Mouse (Mus musculus) c-Kit-negative CD71-positive TER-119-positive erythroid progenitor cells, embryonic 14.5 days (primary cell): Measurements from ENCODE around the gene Cyp39a1.
A peak's percentile ranks its signal among the peaks of the same experiment; 100 is the strongest.

ENCODE experiments used
- DNase-seq: peaks from one replicate; pipeline ENCODE4 v3.0.0-alpha.2; 2013; ENCODE audit warnings: low read depth, low spot score

Gene Cyp39a1

DNA sequence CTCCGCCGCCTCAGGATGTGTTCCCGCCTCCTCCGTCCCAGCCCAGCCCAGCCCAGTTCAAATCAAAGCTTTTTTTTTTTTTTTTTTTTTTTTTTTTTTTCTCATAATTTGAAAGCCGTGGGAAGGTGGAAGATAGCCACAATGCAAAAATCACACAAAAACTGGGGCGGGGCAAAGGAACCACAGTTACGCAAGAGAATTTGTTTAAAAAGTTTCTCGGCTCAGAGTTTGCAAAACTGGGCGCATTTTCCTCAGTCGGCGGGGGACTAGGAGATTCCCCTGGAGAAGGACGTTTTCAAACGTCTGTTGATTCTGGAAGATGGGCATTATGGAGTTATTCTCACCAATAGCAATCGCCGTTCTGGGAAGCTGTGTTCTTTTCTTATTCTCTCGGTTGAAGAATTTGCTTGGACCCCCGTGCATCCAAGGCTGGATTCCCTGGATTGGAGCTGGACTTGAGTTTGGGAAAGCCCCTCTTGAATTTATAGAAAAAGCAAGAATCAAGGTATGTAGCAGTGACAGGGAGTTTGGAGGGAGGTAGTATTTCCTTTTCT, at the start of gene Cyp39a1:
TSS of gene Cyp39a1 (plus strand) at position 136 of the 554 bp plus-strand sequence.
- DNase-seq = no peak

DNA sequence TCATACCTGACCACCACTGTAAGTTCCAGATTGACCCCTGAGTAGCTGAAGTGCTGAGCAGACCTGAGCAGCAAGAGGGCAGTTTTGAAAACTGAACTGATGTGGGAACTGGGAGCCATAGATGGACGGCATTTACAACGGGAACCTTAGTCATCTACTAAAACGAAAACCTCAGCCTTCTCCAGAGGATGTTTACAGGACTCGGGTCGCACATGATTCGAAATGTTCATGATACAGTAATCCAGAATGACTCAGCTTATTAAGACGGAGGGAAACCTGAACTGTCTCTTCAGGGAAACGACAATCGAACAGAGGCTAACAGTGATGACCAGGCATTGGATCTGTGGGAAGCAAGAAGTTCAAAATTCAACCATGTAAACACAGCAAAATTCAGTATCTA, 48.1 kb upstream of the Cyp39a1 start:
- DNase-seq = no peak

DNA sequence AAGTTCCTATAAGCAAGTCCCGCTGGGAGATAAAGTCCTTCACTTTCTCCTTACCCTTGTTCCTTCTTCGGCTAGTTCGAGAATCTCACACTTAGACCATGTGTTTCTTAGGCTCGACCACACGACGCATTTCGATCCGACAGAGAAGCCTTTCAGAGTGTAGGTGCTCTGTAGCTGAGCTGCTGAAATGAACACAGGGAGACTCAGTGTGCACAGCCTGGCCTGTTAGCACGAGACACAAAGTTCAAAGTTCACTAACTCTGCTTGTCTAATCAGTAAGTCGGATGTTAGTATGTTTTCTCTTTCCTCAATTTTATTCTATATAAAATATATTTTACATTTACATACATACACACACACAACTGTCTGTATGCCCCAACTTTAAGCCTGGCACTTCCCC, 45.1 kb upstream of the Cyp39a1 start:
- DNase-seq = no peak

DNA sequence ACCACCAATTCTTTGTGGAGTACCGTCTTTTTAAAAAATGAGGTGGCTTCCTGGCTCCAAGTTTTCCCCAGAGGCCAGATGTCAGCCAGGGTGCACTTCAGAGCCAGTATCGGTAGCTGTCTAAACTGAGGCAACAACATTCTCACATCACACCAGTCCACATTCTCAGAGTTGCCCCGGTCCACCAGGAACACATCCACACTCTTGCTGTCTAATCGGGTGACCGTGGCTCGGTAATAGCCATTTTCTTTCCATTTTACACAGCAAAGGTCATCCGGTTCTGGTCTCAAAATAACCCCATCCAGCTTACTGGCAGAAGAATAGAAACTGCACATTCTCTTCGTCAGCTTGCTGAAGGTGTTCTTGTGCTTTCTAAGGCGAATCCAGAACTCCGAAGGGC, 39.0 kb upstream of the Cyp39a1 start:
- no peak for DNase-seq

DNA sequence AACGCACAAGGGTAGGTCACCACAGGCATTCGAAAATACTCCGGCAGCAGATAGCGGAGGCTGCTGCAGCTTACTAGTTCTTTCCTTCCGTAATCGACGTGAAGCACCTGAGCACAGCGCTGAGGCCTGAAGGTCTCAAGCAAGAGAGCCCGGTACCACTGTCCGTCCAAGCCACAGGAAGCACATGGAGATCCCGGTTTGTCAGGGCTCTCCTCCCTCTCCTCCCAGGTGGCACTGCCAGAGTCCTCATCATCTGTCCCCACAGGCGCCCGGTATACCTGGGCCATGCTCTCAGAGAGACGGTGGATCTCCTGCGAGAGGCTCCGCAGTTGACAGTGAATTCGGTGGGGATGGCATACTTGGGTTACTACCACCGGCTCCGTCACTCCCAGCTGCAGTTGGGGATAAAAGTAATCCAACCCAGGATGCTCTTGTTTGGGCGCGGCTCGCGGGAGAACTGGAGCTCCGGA, 38.2 kb upstream of the Cyp39a1 start:
- DNase-seq = no peak

DNA sequence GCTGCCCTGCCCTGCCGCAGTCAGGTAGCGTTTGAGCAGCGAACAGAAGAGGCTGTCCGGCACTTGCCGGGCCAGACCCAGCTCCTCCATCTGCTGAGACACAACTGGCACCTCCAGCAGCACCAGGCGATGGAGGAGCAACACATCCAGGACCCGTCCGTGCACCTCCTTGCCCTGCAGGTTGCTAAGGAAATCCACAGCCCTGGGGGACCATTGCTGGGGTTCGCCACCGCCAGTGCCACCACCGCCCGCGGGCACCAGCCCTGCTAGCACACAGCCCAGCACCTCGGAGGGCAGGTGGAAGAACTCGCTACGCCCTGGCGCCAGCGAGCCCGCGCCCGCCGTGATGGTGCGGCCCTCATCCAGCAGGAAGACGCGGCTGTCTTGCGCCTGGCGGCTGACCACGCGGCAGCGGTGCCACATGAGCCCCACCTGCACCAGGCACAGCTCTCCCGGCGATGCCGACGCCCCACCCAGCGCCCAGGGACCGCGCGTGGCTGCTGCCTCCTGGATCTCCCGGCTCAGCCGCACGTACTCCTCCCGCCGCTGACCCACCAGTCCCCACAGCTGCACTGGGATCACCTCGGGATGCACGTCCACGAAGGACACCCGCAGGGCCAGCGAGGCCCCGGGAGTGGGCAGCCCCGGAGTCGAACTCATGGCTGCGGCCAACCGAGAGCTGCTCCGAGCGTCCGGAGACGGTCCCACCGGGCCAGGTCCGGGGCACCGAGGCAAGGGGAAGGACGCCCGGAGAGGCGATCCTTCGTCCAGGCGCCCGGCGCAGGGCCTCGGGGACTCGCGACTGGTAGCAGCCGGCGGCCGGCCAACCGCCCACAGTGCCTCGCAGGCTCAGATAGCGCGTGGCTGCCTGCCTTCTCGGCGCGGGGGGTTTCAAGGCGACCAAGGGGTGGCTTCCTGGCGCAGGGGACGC, 37.5 kb upstream of the Cyp39a1 start, which contains the start of gene Tdrd6:
TSS of gene Tdrd6 (minus strand) at position 804 of the 931 bp plus-strand sequence.
- no peak for DNase-seq

DNA sequence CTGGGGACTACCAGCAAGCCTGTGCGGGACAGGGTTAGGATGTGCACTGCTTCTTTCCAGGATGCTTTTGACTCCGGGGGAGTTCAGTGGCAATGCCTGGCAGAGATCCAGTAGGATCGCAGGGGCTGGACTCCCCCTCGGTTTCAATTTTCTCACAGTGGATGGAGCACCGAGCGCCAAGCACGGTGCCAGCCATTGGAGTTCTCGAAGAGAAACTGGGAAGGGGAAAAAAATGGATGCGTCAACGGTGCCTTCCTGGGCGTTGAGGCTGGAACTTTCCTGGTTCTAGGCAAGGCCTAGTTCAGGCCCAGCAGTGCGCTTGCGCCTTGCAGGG, 36.8 kb upstream of the Cyp39a1 start:
- DNase-seq = no peak

DNA sequence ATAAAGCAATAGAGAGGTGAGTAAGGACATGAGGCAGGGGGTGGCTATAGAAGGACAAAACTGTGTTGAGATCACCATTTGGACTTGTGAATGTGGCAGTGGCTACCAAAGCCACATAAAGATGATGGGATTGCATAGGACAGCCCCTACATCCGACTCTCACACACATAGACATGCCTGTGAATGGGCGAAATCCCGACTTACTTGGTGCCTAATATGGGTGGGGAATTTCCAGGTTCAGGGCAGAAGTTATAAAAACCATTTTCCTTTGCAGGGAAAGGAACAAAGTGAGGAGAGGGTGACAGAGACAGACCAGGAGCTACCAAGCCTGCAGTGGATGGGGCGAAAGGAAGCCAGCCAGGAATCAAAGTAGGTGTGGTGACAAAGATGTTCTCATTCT, 30.1 kb upstream of the Cyp39a1 start:
- DNase-seq = no peak

DNA sequence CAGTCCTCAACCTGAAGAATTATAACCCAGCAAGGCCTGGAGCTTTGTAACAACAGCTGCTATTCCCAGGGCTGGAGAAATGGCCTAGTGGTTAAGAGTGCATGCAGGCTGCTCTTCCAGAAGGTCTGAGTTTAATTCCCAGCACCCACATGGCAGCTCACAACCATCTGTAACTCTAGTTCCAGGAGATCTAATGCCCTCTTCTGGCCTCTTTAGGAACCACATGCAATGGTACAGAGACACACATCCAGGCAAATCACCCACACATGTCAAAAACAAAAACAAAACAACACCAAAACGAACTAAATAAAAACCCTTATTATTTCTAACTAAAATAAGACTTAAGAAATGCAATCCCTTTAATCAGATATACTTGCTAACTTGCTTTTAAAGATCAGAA, 26.4 kb upstream of the Cyp39a1 start:
- no peak for DNase-seq

DNA sequence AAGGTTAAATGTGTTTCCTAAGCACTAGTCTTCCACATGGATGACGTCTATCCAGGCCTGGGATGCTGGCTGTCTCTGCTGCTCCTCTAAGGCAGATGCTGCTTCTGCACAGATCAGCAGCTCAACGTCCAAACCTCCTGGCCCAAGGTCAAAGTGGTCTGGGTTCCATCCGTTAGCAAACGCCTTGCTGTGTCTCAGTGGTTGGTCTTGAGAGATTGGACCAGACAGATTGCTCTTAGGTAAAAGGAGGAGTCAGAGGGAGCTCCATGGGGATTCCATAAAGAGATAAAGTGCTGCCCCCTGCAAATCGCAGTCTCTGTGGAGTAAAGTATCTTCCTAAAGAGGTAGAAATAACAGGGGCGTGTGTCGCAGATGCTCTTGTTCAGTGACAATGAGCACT, 24.0 kb upstream of the Cyp39a1 start:
- no peak for DNase-seq

DNA sequence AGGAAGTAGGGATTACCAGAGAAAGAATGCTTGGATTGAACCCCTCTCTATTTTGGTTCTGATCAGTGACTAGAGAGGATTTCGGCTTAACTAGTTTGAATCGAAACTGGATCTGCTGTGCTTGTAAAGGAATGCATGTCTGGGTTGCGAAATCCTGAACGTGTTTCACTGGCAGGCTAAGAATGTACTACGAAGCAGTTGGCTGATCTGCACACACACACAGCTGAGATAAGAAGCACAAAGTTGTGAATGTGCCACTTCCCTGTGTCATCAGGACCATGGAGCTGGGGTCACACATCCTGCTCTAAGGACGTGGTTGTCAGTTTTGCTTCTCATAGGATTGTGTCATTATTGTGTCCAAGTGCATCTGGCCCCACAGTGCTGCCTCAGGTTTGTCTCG, 22.9 kb upstream of the Cyp39a1 start:
- DNase-seq = no peak

DNA sequence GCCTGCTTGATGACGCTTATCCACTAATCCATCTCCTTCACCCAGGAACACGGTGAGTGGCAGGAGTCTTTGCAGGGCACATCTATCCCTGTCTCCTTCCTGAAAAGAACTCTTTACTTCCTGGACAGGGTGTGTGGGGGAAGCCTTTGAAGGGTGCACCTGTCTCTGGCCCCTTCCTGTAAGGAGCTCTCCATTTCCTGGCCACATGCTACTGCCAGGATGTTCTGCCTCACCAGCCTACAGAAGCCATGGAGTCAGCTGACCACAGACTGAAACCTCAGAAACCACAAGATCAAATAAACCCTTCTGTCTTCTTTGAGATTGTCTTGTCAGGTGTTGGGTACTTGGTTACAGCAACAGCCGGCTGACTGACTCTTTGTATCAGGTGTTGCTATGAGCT, 22.1 kb upstream of the Cyp39a1 start:
- DNase-seq = no peak

DNA sequence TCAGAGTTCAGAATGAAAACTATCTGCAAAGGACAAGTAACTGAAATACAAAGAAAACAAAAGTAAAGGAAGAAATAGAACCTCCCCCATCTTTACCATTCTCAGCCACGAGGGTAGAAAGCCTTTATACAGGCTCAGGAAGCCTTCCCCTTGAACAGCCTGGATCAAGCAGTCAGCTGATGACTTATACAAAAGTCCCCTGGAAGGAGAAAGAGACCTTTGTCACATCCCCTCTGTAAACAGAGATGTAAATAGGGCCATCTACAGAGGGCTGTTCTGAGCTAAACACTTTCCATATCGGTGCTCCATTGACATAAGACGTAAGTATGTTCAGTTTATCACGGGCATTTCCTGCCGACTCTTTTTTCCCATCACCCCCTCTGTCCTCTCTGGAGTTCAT, 20.3 kb upstream of the Cyp39a1 start:
- no peak for DNase-seq

DNA sequence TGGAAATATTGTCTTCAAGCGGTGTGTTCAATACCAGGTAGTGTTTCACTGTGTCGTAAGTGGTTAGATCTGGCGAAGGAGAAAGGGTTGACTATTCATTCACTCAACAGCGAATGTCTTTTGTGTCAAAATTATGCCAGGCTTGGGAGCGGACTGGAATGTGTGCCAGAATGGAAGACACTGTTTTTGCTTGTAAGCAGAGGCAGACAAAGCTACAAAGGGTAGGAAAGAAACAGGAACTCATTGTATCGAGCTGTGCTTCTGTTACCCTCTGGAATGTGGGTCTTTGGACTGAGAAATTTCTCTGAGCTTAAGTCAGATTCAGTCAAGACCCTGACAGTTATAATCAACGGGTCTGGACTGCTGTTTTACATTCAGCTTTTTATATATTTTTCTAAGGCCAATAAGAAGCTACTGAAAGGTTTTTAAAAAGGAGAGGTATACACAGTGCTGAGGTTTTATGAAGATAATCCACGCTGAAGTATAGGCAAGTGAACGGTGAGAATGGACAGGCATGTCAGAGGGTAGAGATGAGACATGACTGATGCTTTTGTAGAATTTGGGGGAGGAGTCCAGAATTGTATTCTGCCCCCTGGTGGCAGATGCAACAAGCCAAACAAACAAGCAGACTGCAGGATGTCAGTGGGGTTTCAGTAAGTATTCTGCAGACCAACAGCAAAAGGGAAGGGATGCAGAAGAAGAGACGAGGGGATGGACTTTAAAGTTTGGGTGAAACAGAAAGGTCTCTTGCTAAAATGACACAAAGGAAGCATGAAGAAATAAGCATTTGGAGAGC, 17.4 kb upstream of the Cyp39a1 start:
- no peak for DNase-seq

DNA sequence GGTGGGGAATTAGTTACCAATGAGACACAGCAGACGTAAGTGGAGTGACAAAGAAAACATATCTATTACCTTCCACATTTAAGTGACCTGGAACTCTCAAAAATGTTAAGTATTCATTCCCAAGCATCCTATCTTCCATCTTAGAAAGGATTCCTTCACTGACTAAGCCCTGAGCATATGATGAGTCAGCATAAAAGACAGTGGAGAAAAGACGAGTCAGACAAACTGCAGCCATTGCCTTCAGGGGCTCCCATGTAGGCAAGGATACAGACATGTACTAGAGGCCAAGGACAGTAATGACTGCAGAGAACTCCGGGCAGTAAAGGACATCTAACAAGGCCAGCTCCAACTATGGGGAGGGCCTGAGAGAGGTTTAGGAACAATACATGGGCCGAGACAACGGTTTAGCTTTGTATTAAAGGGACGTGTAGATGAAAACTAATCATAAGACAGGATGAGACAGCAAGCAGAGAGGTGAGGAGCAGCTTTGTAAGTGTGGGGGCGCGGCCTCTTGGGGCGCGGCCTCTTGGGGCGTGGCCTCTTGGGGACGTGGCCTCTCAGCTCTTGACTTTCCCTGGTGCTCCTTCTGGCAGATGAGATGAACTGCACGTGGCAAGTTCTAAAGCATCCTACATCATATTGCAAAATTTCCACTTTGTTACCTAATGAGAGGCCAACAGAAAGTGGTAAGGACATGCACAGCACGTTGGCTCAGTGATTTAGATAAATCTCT, 15.7 kb upstream of the Cyp39a1 start:
- DNase-seq = no peak

DNA sequence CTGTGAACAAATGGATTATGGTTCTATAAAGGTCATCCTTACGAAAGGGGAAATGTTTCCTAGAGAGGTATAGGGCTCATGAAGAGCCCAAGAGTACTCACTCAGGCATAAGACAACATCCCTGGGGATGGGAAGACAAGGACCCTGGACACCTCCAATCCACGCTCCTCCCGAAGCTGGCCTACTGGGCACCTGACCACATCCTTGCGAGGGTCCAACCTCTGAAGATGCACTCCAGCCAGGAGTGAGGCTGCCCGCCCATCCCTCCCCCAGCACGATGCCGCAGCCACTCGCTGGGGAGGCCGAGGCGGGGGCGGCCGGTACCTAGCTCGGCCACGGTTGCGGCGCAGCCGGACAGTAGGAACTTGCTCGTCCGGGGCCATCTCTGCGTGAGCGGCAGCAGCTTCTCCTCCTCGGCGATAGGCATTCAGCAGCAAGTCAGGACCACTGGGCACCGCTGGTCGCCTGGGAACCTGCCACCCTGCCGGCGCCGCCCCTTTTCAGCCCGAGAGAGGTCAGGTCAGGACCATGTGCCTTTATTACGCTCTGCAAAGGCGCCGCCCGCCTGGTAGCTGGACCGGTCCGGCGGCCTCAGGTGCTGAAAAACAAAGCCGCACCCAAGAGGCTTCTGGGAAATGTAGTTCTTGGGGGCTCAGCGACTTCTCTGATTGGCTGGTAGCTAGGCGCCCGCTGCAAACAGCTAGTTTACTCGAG, 492 bp upstream of the Cyp39a1 start, which contains the start of gene Slc25a27:
TSS of gene Slc25a27 (minus strand) at position 639 of the 714 bp plus-strand sequence.
- DNase-seq = peak; percentile 0

DNA sequence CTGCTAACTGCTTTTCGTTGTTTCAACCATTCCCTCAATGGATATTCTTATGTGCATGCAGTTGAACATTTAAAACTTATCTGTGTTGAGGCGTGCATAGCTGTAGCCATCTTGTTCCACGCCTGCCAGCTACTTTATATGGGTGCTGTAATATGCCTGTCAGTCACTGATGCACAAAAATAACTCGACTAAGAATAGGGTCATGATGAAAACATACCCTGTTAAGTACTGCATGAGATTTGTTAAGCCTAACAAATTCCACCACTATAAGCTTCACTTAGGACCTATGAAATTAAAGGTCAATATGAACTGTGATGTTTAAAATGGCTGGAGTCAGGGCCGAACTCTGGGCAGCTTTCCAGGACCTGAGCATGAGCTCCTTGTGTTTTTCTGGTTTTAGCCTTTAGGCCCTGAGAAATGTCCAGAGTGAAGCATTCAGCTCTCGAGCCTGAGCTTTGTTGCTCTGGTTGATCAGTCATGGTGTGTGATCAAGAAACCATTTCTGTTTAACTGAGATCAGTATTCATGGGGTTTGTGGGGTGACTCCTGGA, 2.0 kb downstream of the Cyp39a1 start:
- no peak for DNase-seq

DNA sequence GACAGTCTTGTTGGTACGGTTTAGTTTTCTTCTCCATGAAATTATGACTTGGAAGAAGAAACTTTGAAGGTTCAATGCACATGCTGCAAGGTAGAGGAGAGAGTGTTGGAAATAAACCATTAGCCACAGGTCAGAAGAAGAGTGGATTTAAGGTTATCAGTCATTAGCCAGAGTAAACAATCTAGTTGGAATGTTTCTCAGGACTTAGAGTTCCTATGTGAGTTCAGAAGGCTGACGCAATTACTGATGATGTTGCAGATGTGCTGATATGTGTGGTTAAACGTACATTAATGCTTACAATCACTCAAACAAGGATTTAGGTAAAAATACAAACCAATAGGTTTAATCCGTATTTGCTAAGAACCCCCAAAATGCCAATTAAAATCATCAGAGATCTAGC, 4.7 kb downstream of the Cyp39a1 start:
- DNase-seq = no peak

DNA sequence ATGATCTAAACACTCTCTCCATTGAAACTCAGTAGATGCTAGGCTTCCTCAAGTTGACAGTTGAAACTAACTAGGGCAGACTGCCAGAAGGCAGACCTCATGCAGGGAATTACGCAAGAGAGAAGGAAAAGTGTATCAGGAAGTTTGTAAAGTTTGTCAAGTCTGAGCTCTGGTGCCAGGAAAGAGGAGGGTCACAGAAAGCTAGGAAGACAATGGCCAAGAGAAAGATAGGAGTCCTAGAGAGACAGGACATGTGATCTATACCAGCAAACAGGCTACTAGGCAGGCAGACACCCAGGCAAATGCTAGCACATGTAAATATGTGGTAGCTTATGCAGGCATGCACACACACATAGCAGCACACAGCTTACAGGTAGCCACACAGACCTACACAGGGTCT, 8.0 kb downstream of the Cyp39a1 start:
- no peak for DNase-seq

DNA sequence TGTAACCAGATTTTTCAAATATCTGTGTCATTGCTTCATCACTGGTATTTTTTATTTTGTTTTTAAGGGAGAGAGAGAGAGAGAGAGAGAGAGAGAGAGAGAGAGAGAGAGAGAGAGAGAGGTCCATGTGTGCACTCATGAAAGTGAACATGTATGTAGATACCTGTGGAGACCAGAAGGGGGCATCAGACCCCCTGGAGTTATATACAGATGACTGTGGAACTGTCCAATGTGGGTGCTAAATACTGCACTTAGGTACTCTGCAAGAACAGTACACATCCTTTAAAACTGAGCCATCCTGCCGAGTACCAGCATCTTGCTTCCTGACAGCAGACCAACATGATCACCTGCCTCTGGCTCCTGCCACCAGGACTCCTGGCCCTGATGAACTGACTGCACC, 9.0 kb downstream of the Cyp39a1 start:
- no peak for DNase-seq

DNA sequence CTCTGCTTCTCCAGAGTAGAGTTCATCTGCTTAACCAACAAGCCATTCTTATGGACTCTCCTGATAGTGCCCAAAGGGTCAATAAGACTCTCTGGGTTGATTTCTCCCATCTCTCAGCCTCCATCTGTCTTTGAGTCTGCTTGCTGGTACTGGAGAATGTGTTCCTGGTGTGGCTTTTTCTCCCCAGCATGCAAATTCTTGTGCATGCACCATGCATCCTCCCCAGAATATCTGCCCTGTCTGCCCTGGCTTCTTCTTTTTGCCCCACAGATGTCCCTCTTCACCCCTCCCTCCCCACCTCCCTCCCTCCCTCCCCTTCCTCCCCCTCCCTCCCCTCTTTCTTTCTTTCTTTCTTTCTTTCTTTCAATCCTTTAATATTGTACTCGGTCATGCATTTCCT, 10.1 kb downstream of the Cyp39a1 start:
- no peak for DNase-seq
